Mouse (Mus musculus) thymus, postnatal 4 days (tissue): ENCODE results near the gene Olfr1279.
"Not testable (repeated sequence)": the region's sequence is repeated elsewhere in the genome, so short reads cannot be mapped to it uniquely, and the experiment has no call there.

ENCODE experiments used
- DNase-seq: peaks from one replicate; pipeline ENCODE4 v3.0.0; 2021

The Olfr1279 gene

GRCm38 (mm10) chr2:111300374-111300773 is at the start of gene Olfr1279:
TSS of gene Olfr1279 (plus strand) at chr2:111300635.
- DNase-seq = no peak

GRCm38 (mm10) chr2:111254216-111254615 is 46.2 kb upstream of the Olfr1279 start, which contains the start of gene Olfr1276:
TSS of gene Olfr1276 (plus strand) at chr2:111254516.
- no peak for DNase-seq

- DNase-seq = no peak
Observed at GRCm38 (mm10) chr2:111274006-111274405, 26.4 kb upstream of the Olfr1279 start, which contains the start of gene Olfr1277. TSS of gene Olfr1277 (minus strand) at chr2:111274106.

- DNase-seq = no peak
Observed at GRCm38 (mm10) chr2:111289836-111290235, 10.6 kb upstream of the Olfr1279 start, which contains the start of gene Olfr1278. TSS of gene Olfr1278 (plus strand) at chr2:111290136.

- DNase-seq = no peak
Observed at GRCm38 (mm10) chr2:111298541-111298940, 1.9 kb upstream of the Olfr1279 start.

GRCm38 (mm10) chr2:111313717-111314116 is 13.3 kb downstream of the Olfr1279 start, which contains the start of gene Olfr1280:
TSS of gene Olfr1280 (plus strand) at chr2:111314017.
- no peak for DNase-seq

- DNase-seq = no peak
Observed at GRCm38 (mm10) chr2:111326220-111326619, 25.8 kb downstream of the Olfr1279 start, which contains the start of gene Olfr1281. TSS of gene Olfr1281 (plus strand) at chr2:111326520.

- not testable (repeated sequence) for DNase-seq
Observed at GRCm38 (mm10) chr2:111333721-111334120, 33.3 kb downstream of the Olfr1279 start.

- no peak for DNase-seq
Observed at GRCm38 (mm10) chr2:111335976-111336375, 35.5 kb downstream of the Olfr1279 start, which contains the start of gene Olfr1282. TSS of gene Olfr1282 (minus strand) at chr2:111336076.
